Mouse (Mus musculus): ENCODE measurements around the gene Pitpnm2. TPM values are rescaled to one million over a fixed set of nuclear protein-coding genes. Genes with fewer than 3 reads are reported as not detected.

Pitpnm2 gene
- polyA plus RNA-seq, 2 experiments: 1.9 to 4.7 TPM

- H3K9me3 ChIP-seq (ENCODE audit: control insufficient read depth, low read length): no peaks in the 10 kb centered on the region
- H3K27ac ChIP-seq: no peak overlapping the region
- H3K4me1 ChIP-seq (replicated peaks; ENCODE audit: control insufficient read depth in 2 of 2, insufficient read depth in 2 of 2, low read length in 1 of 2): peaks cover 7 to 23% of the 10 kb centered on the region in 2 experiments
- TF ChIP-seq EP300 (IDR thresholded peaks at IDR 0.05; ENCODE audit: low read depth) (no peak), CTCF (IDR thresholded peaks at IDR 0.05; ENCODE audit: low read depth) (no peak)
- WGBS (ENCODE audit: insufficient replicate concordance): 82% methylated on average over 9 of the region's 9 CpGs
- DNase-seq (ENCODE audit: low read depth in 3 of 3, low spot score in 3 of 3) (no peak), ATAC-seq (ENCODE audit: insufficient read depth) (no peak)
- H3K4me3 ChIP-seq (ENCODE audit: insufficient read depth in 1 of 2, low read depth in 2 of 2, low read length in 2 of 2): no peak overlapping the region
- no peak overlapping the region for H3K9ac ChIP-seq (replicated peaks)
- H3K4me2 ChIP-seq (ENCODE audit: low read depth): no peak overlapping the region
- H3K36me3 ChIP-seq (replicated peaks; ENCODE audit: control insufficient read depth, insufficient read depth, low read depth): no peaks in the 10 kb centered on the region; the same call in 1 of the 2 replicates
- no peaks in the 10 kb centered on the region for H3K27me3 ChIP-seq (ENCODE audit: control insufficient read depth, insufficient read depth, low read length)
Measured at GRCm38 (mm10) chr5:124243236-124243901, 6.2 kb downstream of the Pitpnm2 start.

DNA sequence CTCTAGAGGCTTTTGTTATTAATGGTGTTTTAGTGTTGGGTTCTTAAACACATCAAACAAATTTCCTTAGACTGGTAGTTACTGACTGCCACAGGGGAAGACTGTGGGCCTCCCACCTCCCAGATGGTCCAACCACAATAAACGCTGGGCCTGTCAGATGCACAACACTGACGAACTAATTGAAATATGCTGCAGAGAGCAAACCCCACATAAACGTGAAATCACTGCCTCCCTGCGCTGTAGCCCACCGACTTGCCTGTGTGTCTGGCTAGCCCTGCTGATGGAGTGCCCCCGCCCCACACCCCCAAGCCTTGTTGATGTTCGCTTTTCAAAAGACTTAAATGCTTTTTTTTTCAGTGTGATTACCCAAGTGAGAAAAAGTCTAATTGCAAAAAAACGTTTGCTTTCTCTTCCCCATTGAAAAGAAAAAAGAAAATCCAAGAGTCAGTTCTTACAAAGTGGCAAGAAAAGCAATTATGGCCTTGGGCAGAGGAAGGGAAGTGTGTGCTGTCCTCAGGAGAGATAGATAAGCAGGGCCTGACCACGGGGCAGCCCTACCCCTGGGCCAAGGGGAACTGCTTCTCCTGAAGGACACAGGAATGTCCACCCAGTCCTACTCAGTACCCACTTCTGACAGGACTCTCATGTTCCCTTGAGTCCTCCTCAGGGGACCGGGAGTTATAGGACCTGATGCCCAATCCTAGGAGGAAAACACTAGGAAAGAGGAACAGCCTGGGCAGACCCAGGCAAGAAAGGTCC, 7.7 kb downstream of the Pitpnm2 start:
- no peaks in the 10 kb centered on the region for H3K27me3 ChIP-seq (ENCODE audit: control insufficient read depth, insufficient read depth, low read length)
- H3K27ac ChIP-seq: no peak overlapping the region
- TF ChIP-seq EP300 (IDR thresholded peaks at IDR 0.05; ENCODE audit: low read depth): no peak
- TF ChIP-seq CTCF (IDR thresholded peaks at IDR 0.05; ENCODE audit: low read depth): no peak
- WGBS (ENCODE audit: insufficient replicate concordance): 39% methylated on average over 10 of the region's 10 CpGs
- DNase-seq (ENCODE audit: low read depth in 3 of 3, low spot score in 3 of 3): no peak
- no peak overlapping the region for H3K4me3 ChIP-seq (ENCODE audit: insufficient read depth in 1 of 2, low read depth in 2 of 2, low read length in 2 of 2)
- H3K36me3 ChIP-seq (replicated peaks; ENCODE audit: control insufficient read depth, insufficient read depth, low read depth): no peaks in the 10 kb centered on the region; the same call in 1 of the 2 replicates
- H3K9me3 ChIP-seq (ENCODE audit: control insufficient read depth, low read length): no peaks in the 10 kb centered on the region
- ATAC-seq (ENCODE audit: insufficient read depth): no peak
- peaks cover under 1 to 11% of the 10 kb centered on the region in 2 experiments; a peak in 3 of 4 replicates for H3K4me1 ChIP-seq (replicated peaks; ENCODE audit: control insufficient read depth in 2 of 2, insufficient read depth in 2 of 2, low read length in 1 of 2)
- no peak overlapping the region for H3K4me2 ChIP-seq (ENCODE audit: low read depth)
- no peak overlapping the region for H3K9ac ChIP-seq (replicated peaks)

DNA sequence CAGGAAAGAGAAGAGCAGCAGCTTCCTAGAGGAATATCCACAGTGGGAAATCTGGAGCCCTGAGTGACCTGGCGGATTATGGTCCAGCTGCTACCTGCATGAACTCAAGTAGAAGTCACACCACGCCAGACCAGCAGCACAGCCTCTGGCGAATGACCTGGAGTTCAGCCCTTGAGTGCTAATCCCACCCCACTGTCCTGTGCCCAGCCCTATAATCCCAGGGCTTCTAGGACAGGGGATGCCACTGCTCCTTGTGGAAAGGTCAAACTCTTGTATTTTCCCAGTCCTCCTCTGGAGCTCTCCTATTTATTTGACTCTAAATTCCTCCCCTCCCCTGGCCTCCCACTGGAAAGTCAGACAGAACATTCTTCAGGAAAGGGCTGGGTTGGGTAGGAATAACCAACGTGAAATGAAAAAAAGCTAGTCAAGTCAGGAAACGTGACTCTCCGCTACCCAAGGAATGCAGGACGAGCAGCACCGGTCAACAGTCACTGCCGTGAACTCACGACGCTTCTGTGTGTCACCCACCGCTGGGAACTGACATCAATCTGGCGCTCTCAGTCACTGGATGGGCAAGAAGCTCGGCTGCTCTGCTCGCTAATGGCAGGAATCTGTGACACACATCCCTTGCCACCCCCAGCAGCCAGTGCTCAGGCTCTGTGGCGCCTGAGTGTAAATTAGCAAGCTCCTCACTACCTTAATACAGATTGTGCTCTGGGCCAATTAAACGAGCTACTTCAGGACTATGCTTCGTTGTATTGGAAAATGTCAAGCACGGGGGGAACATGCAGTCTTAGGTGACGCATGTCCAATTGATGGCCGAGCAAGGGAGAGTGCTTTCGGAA, 8.5 kb downstream of the Pitpnm2 start:
- Histone ChIP-seq H3K9me3 (ENCODE audit: control insufficient read depth, low read length) (no peaks in the 10 kb centered on the region), H3K27ac (no peak overlapping the region), H3K9ac (replicated peaks) (no peak overlapping the region), H3K4me1 (replicated peaks; ENCODE audit: control insufficient read depth in 2 of 2, insufficient read depth in 2 of 2, low read length in 1 of 2) (peaks cover 6 to 15% of the 10 kb centered on the region in 2 experiments; a peak in 3 of 4 replicates), H3K27me3 (ENCODE audit: control insufficient read depth, insufficient read depth, low read length) (no peaks in the 10 kb centered on the region), H3K36me3 (replicated peaks; ENCODE audit: control insufficient read depth, insufficient read depth, low read depth) (no peaks in the 10 kb centered on the region), H3K4me2 (ENCODE audit: low read depth) (no peak overlapping the region), H3K4me3 (ENCODE audit: insufficient read depth in 1 of 2, low read depth in 2 of 2, low read length in 2 of 2) (no peak overlapping the region)
- TF ChIP-seq CTCF (IDR thresholded peaks at IDR 0.05; ENCODE audit: low read depth) (no peak), EP300 (IDR thresholded peaks at IDR 0.05; ENCODE audit: low read depth) (no peak)
- no peak for ATAC-seq (ENCODE audit: insufficient read depth)
- no peak for DNase-seq (ENCODE audit: low read depth in 3 of 3, low spot score in 3 of 3)
- WGBS (ENCODE audit: insufficient replicate concordance): 55% methylated on average over 22 of the region's 22 CpGs

- no peak for TF ChIP-seq CTCF (IDR thresholded peaks at IDR 0.05; ENCODE audit: low read depth)
- no peak for TF ChIP-seq EP300 (IDR thresholded peaks at IDR 0.05; ENCODE audit: low read depth)
- ATAC-seq (ENCODE audit: insufficient read depth) (peak; percentile 34; the same call in 1 of the 2 replicates), DNase-seq (ENCODE audit: low read depth in 3 of 3, low spot score in 3 of 3) (no peak)
- H3K9me3 ChIP-seq (ENCODE audit: control insufficient read depth, low read length): no peaks in the 10 kb centered on the region
- no peaks in the 10 kb centered on the region for H3K36me3 ChIP-seq (replicated peaks; ENCODE audit: control insufficient read depth, insufficient read depth, low read depth)
- no peaks in the 10 kb centered on the region for H3K27me3 ChIP-seq (ENCODE audit: control insufficient read depth, insufficient read depth, low read length)
- peaks cover 10 to 17% of the 10 kb centered on the region in 2 experiments; a peak in 3 of 4 replicates for H3K4me1 ChIP-seq (replicated peaks; ENCODE audit: control insufficient read depth in 2 of 2, insufficient read depth in 2 of 2, low read length in 1 of 2)
- no peak overlapping the region for H3K27ac ChIP-seq
- H3K9ac ChIP-seq (replicated peaks): no peak overlapping the region
- no peak overlapping the region for H3K4me3 ChIP-seq (ENCODE audit: insufficient read depth in 1 of 2, low read depth in 2 of 2, low read length in 2 of 2)
- 62% methylated on average over 4 of the region's 4 CpGs for WGBS (ENCODE audit: insufficient replicate concordance)
- no peak overlapping the region for H3K4me2 ChIP-seq (ENCODE audit: low read depth)
Measured at GRCm38 (mm10) chr5:124236180-124236579, 13.4 kb downstream of the Pitpnm2 start.

Data from liver, embryonic 14.5 days (tissue).